21 mouse cellular contexts compared by ENCODE assay signal in genomic region chr12:84155523-84155871, GRCm38 (mm10). TPM values are rescaled to one million over a fixed set of nuclear protein-coding genes. Genes with fewer than 3 reads are reported as not detected.
DNase-seq lines count a peak whose midpoint lies in the region; ATAC-seq and TF ChIP-seq lines count a peak whose summit lies in the region.
"Had no signal": no experiment of that assay in that cellular context is flagged by ENCODE, and none has a peak within 500 bp of the region (broad histone marks: within the 10 kb centered on the region; RNA-seq: fewer than 3 reads in every experiment).

No protein-coding gene starts in this region.

- H3K27ac ChIP-seq in heart, adult 2 months: peak overlapping the region; percentile 58
- H3K27ac ChIP-seq: embryonic facial prominence, embryonic 12.5 days; hindbrain, embryonic 12.5 days; kidney, postnatal 0 days; limb, embryonic 10.5 days; liver, embryonic 15.5 days; lung, embryonic 15.5 days had no signal

- DNase-seq in cerebellum, adult 8-10 months: no peak
- DNase-seq in heart, adult 2 months: no peak
- DNase-seq in heart, postnatal 4 days: no peak
- peak; percentile 1 for DNase-seq in kidney, adult 11 months
- DNase-seq in kidney, adult 8-10 months: no peak
- DNase-seq in cerebellum, adult 9-10 months: peak; percentile 75
- DNase-seq in MN1 (ENCODE audit: low spot score): no peak
- DNase-seq: forebrain, postnatal 0 days; liver; midbrain, embryonic 14.5 days; right cerebral cortex, postnatal 4 days; thymus, postnatal 14 days had no signal

- H3K9ac ChIP-seq in heart, adult 2 months (ENCODE audit: low read depth, low read length): no peak overlapping the region
- H3K9ac ChIP-seq: embryonic facial prominence, embryonic 12.5 days; forebrain, postnatal 0 days; hindbrain, embryonic 12.5 days; liver, embryonic 15.5 days; lung, embryonic 15.5 days had no signal

- no peak for TF ChIP-seq POLR2A in heart, adult 2 months (IDR thresholded peaks at IDR 0.05; ENCODE audit: insufficient read depth, low read depth, low read length)

- no peak for TF ChIP-seq CTCF in heart, adult 2 months (IDR thresholded peaks at IDR 0.05)

- TF ChIP-seq EP300 in heart, adult 2 months (IDR thresholded peaks at IDR 0.05; ENCODE audit: insufficient read depth, low read depth, low read length): no peak

- WGBS in heart, adult 2 months: 43% methylated on average over 2 of the region's 2 CpGs

- no peak overlapping the region for H3K4me3 ChIP-seq in heart, adult 2 months
- H3K4me3 ChIP-seq: embryonic facial prominence, embryonic 12.5 days; hindbrain, embryonic 12.5 days; limb, embryonic 10.5 days; liver, embryonic 15.5 days; lung, embryonic 15.5 days; megakaryocyte, embryonic 14.5 days had no signal

- peaks cover 1% of the 10 kb centered on the region; the same call in 1 of the 2 replicates for H3K4me1 ChIP-seq in heart, adult 2 months (ENCODE audit: control insufficient read depth, insufficient read depth, low read length)
- H3K4me1 ChIP-seq: embryonic facial prominence, embryonic 12.5 days had no signal

- peaks cover 3% of the 10 kb centered on the region; the same call in 1 of the 2 replicates for H3K36me3 ChIP-seq in heart, adult 2 months (ENCODE audit: control insufficient read depth, insufficient read depth, low read length)

- peak; percentile 28; the same call in 1 of the 2 replicates for ATAC-seq in cerebellum, adult (ENCODE audit: insufficient number of reproducible peaks, low FRiP score, low TSS enrichment)
- ATAC-seq: forebrain, postnatal 0 days; intestine, postnatal 0 days had no signal

- no peaks in the 10 kb centered on the region for H3K79me2 ChIP-seq in heart, adult 2 months (replicated peaks; ENCODE audit: control insufficient read depth, insufficient read depth, low read length)

- no peaks in the 10 kb centered on the region for H3K27me3 ChIP-seq in heart, adult 2 months (ENCODE audit: control insufficient read depth, insufficient read depth, low read length)
- H3K27me3 ChIP-seq: embryonic facial prominence, embryonic 12.5 days; hindbrain, embryonic 12.5 days; liver, embryonic 15.5 days; lung, embryonic 15.5 days; megakaryocyte, embryonic 14.5 days had no signal

- intact Hi-C loops in heart, adult 2 months (cut with DNase I): no loop called here

RNA-seq across cellular contexts. Expression of gene Pnma1, which starts 7.2 kb away (rescaled TPM):
- total RNA-seq in heart, adult 2 months (2021): under 1 TPM; 0.10 to 0.20 TPM
- polyA plus RNA-seq in heart, adult 2 months (2012; rRNA removed): 0.04 and 0.06 TPM in 2 replicates
- under 1 TPM; 0.54 to 0.62 TPM for total RNA-seq in heart, postnatal 4 days (2021)

RNA-seq across cellular contexts. Expression of gene Dnal1, which starts 41.3 kb away (rescaled TPM):
- 1 to 10 TPM; 6.9 to 7.9 TPM for total RNA-seq in heart, adult 2 months (2021)
- 3.4 and 5.4 TPM in 2 replicates for polyA plus RNA-seq in heart, adult 2 months (2012; rRNA removed)
- total RNA-seq in heart, postnatal 4 days (2021): 10 to 100 TPM in 1 of 2 experiments, 1 to 10 TPM in 1; 9.2 to 12.3 TPM

RNA-seq across cellular contexts. Expression of gene Acot6, which starts 55.0 kb away (rescaled TPM):
- total RNA-seq in heart, adult 2 months (2021): 1 to 10 TPM; 2.2 TPM
- 1.5 and 2.6 TPM in 2 replicates for polyA plus RNA-seq in heart, adult 2 months (2012; rRNA removed)
- total RNA-seq in heart, postnatal 4 days (2021): 1 to 10 TPM; 2.9 to 3.4 TPM

Comparison
In these comparisons a context has a peak if more than half of its experiments do, and no peak if none do; other contexts are left out.
1. DNase-seq: peak in kidney, adult 11 months (single experiment) and cerebellum, adult 9-10 months (single experiment); none in cerebellum, adult 8-10 months (single experiment), heart, adult 2 months (0 of 2), heart, postnatal 4 days (single experiment), kidney, adult 8-10 months (0 of 2) and MN1 (single experiment).